Mouse (Mus musculus) cortical plate, adult 2 months (tissue): Measurements from ENCODE around the gene Wars2.

Experiments used
- CTCF ChIP-seq: fragments of 200-500 bp; IDR thresholded peaks from 2 replicates; pipeline ENCODE4 v1.5.1; 2011; ENCODE audit warnings: mild to moderate bottlenecking, control low read depth, low read length; ENCODE audit not compliant: insufficient read depth; ENCODE audit errors: extremely low read depth
- POLR2A ChIP-seq: fragments of 200-500 bp; IDR thresholded peaks from 2 replicates; pipeline ENCODE4 v1.6.1; 2011; ENCODE audit warnings: mild to moderate bottlenecking, low read length, control low read depth; ENCODE audit not compliant: insufficient read depth; ENCODE audit errors: extremely low read depth

DNA sequence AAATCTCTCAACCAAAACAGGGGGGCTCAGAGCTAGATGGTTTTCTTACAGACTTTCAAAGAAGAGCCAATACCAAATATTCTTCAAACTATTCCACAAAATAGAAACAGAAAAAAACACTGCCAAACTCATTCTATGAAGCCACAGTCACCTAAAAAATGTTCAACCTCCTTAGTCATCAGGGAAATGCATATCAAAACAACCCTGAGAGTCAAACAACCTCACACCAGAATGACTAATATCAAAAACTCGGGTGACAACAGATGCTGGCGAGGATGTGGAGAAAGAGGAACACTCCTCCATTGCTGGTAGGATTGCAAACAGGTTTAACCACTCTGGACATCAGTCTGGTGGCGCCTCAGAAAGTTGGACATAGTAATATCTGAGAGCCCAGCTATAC, 44.1 kb upstream of the Wars2 start:
- no peak for TF ChIP-seq CTCF
- no peak for TF ChIP-seq POLR2A
